Mouse (Mus musculus): ENCODE data around the gene Selenof. TPM values are rescaled to one million over a fixed set of nuclear protein-coding genes. Genes with fewer than 3 reads are reported as not detected.

Gene Selenof
- polyA plus RNA-seq, 1 experiment, result 97.5 TPM

GRCm38 (mm10) chr3:144614277-144614676 is 44.2 kb downstream of the Selenof start:
- H3K27me3 ChIP-seq (ENCODE audit: control insufficient read depth, insufficient read depth, low read length), result no peaks in the 10 kb centered on the region
- H3K27ac ChIP-seq (ENCODE audit: control insufficient read depth, insufficient read depth, low read depth, low read length), result no peak overlapping the region
- no peaks in the 10 kb centered on the region for H3K36me3 ChIP-seq (ENCODE audit: control insufficient read depth, insufficient read depth, low read length)
- TF ChIP-seq CTCF (IDR thresholded peaks at IDR 0.05; ENCODE audit: control insufficient read depth, insufficient read depth, insufficient replicate concordance, low read depth, low read length) (no peak), POLR2A (IDR thresholded peaks at IDR 0.05; ENCODE audit: control insufficient read depth, low read depth, low read length) (no peak)
- no peak overlapping the region for H3K4me3 ChIP-seq (ENCODE audit: control insufficient read depth, low read depth, low read length)
- no peaks in the 10 kb centered on the region for H3K4me1 ChIP-seq (ENCODE audit: control insufficient read depth, insufficient read depth, low read length)

DNA sequence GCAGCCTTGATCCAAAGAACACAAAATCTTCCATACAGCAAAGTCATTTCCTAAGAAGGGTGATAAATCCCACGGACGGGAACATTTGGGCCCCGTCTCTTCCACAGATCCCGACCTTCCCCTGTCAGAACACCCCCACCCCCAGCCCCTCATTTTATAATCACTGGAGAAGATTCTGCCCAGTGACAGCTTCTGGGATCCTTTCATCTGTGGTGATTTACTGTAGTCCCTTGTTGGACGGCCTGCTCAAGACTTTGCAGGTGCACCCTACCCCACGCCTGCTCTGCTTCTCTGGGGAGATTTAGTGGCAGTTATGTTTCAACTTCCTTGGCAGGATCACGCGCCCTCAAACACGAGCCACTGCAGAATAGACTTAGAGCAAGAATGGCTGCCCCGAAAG is 44.6 kb downstream of the Selenof start:
- H3K4me1 ChIP-seq (ENCODE audit: control insufficient read depth, insufficient read depth, low read length), result no peaks in the 10 kb centered on the region
- TF ChIP-seq CTCF (IDR thresholded peaks at IDR 0.05; ENCODE audit: control insufficient read depth, insufficient read depth, insufficient replicate concordance, low read depth, low read length) (no peak), POLR2A (IDR thresholded peaks at IDR 0.05; ENCODE audit: control insufficient read depth, low read depth, low read length) (no peak)
- no peaks in the 10 kb centered on the region for H3K27me3 ChIP-seq (ENCODE audit: control insufficient read depth, insufficient read depth, low read length)
- no peaks in the 10 kb centered on the region for H3K36me3 ChIP-seq (ENCODE audit: control insufficient read depth, insufficient read depth, low read length)
- H3K4me3 ChIP-seq (ENCODE audit: control insufficient read depth, low read depth, low read length), result no peak overlapping the region
- no peak overlapping the region for H3K27ac ChIP-seq (ENCODE audit: control insufficient read depth, insufficient read depth, low read depth, low read length)

- no peaks in the 10 kb centered on the region for H3K36me3 ChIP-seq (ENCODE audit: control insufficient read depth, insufficient read depth, low read length)
- no peaks in the 10 kb centered on the region for H3K4me1 ChIP-seq (ENCODE audit: control insufficient read depth, insufficient read depth, low read length)
- H3K27me3 ChIP-seq (ENCODE audit: control insufficient read depth, insufficient read depth, low read length), result no peaks in the 10 kb centered on the region
- H3K27ac ChIP-seq (ENCODE audit: control insufficient read depth, insufficient read depth, low read depth, low read length), result no peak overlapping the region
- no peak overlapping the region for H3K4me3 ChIP-seq (ENCODE audit: control insufficient read depth, low read depth, low read length)
- TF ChIP-seq POLR2A (IDR thresholded peaks at IDR 0.05; ENCODE audit: control insufficient read depth, low read depth, low read length), result no peak
- TF ChIP-seq CTCF (IDR thresholded peaks at IDR 0.05; ENCODE audit: control insufficient read depth, insufficient read depth, insufficient replicate concordance, low read depth, low read length), result no peak
Observed at GRCm38 (mm10) chr3:144615459-144615858, 45.4 kb downstream of the Selenof start.

- Histone ChIP-seq H3K36me3 (ENCODE audit: control insufficient read depth, insufficient read depth, low read length) (no peaks in the 10 kb centered on the region), H3K4me3 (ENCODE audit: control insufficient read depth, low read depth, low read length) (no peak overlapping the region), H3K4me1 (ENCODE audit: control insufficient read depth, insufficient read depth, low read length) (no peaks in the 10 kb centered on the region), H3K27ac (ENCODE audit: control insufficient read depth, insufficient read depth, low read depth, low read length) (no peak overlapping the region), H3K27me3 (ENCODE audit: control insufficient read depth, insufficient read depth, low read length) (no peaks in the 10 kb centered on the region)
- TF ChIP-seq CTCF (IDR thresholded peaks at IDR 0.05; ENCODE audit: control insufficient read depth, insufficient read depth, insufficient replicate concordance, low read depth, low read length) (peak; percentile 72; the same call in 1 of the 2 replicates), POLR2A (IDR thresholded peaks at IDR 0.05; ENCODE audit: control insufficient read depth, low read depth, low read length) (no peak)
Observed at GRCm38 (mm10) chr3:144616654-144617425, 46.7 kb downstream of the Selenof start.

- Histone ChIP-seq H3K4me1 (ENCODE audit: control insufficient read depth, insufficient read depth, low read length) (no peaks in the 10 kb centered on the region), H3K27ac (ENCODE audit: control insufficient read depth, insufficient read depth, low read depth, low read length) (no peak overlapping the region), H3K4me3 (ENCODE audit: control insufficient read depth, low read depth, low read length) (no peak overlapping the region), H3K36me3 (ENCODE audit: control insufficient read depth, insufficient read depth, low read length) (no peaks in the 10 kb centered on the region), H3K27me3 (ENCODE audit: control insufficient read depth, insufficient read depth, low read length) (no peaks in the 10 kb centered on the region)
- TF ChIP-seq CTCF (IDR thresholded peaks at IDR 0.05; ENCODE audit: control insufficient read depth, insufficient read depth, insufficient replicate concordance, low read depth, low read length) (no peak), POLR2A (IDR thresholded peaks at IDR 0.05; ENCODE audit: control insufficient read depth, low read depth, low read length) (no peak)
Observed at GRCm38 (mm10) chr3:144617633-144618180, 47.6 kb downstream of the Selenof start.

DNA sequence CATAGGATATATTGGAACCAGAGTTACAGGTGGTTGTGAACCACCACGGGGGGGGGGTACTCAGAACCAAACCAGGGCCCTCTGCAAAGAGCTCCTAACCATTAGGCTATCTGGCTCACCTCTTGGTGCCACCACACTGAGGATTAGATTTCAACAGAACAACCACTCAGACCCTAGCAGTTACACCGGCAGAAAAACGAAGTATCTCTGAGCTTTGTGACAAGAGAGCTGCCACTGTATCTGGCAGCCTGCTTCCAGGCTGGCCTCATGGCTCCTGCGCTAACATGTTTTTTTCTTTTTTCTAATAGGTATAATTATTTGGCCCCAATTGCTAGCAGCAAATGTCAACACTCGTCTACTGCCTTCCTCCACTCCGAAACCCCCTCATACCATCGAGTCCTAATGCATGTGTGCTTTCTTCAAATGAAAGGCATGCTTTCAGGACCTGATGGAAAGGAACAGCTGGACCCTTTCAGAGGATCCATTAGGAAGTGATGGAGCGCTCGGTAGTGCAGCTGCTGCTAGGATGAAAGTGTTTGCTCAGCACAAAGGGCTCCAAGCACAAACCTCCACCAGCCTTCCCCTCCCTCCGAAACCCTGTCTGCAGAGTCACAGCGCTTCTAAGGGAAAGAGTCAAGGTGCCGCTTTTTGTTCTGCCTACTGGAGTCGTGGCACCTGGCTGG is 53.0 kb downstream of the Selenof start:
- H3K4me1 ChIP-seq (ENCODE audit: control insufficient read depth, insufficient read depth, low read length), result no peaks in the 10 kb centered on the region
- TF ChIP-seq POLR2A (IDR thresholded peaks at IDR 0.05; ENCODE audit: control insufficient read depth, low read depth, low read length) (no peak), CTCF (IDR thresholded peaks at IDR 0.05; ENCODE audit: control insufficient read depth, insufficient read depth, insufficient replicate concordance, low read depth, low read length) (no peak)
- no peaks in the 10 kb centered on the region for H3K36me3 ChIP-seq (ENCODE audit: control insufficient read depth, insufficient read depth, low read length)
- no peak overlapping the region for H3K4me3 ChIP-seq (ENCODE audit: control insufficient read depth, low read depth, low read length)
- H3K27me3 ChIP-seq (ENCODE audit: control insufficient read depth, insufficient read depth, low read length), result no peaks in the 10 kb centered on the region
- no peak overlapping the region for H3K27ac ChIP-seq (ENCODE audit: control insufficient read depth, insufficient read depth, low read depth, low read length)

DNA sequence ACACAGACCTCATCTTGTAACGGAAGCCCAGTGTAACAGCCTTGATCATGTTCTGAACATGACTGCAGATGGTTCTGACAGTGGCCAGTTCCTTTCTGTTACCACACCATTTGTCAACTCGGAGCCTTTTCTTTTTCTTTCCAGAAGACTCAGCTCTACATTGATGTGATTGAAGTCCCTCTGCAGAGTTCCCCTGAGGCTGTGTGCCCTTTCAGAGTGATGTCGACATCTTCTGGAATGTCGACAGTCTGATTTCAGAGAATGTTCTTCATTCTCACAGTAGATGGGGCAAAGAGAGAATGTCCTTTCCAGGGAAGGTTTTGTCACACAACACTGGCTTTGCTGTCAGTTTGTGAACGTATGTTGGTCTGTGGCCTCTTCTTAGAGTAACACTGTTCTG is 55.6 kb downstream of the Selenof start:
- no peak for TF ChIP-seq POLR2A (IDR thresholded peaks at IDR 0.05; ENCODE audit: control insufficient read depth, low read depth, low read length)
- TF ChIP-seq CTCF (IDR thresholded peaks at IDR 0.05; ENCODE audit: control insufficient read depth, insufficient read depth, insufficient replicate concordance, low read depth, low read length), result no peak
- no peak overlapping the region for H3K27ac ChIP-seq (ENCODE audit: control insufficient read depth, insufficient read depth, low read depth, low read length)
- H3K36me3 ChIP-seq (ENCODE audit: control insufficient read depth, insufficient read depth, low read length), result no peaks in the 10 kb centered on the region
- H3K4me1 ChIP-seq (ENCODE audit: control insufficient read depth, insufficient read depth, low read length), result no peaks in the 10 kb centered on the region
- no peaks in the 10 kb centered on the region for H3K27me3 ChIP-seq (ENCODE audit: control insufficient read depth, insufficient read depth, low read length)
- H3K4me3 ChIP-seq (ENCODE audit: control insufficient read depth, low read depth, low read length), result no peak overlapping the region

Measured in testis, adult 2 months (tissue).